Mouse (Mus musculus) lung, adult 2 months (tissue): Measurements from ENCODE around the gene Lcor. TPM values are rescaled to one million over a fixed set of nuclear protein-coding genes. Genes with fewer than 3 reads are reported as not detected.

Experiments
- DNase-seq: peaks from one replicate; pipeline ENCODE4 v3.0.0; 2022
- H3K4me1 ChIP-seq: fragments of 200-500 bp; 2 replicates; pipeline ENCODE4 v1.6.1; 2011; ENCODE audit warnings: low read length; ENCODE audit not compliant: control insufficient read depth, insufficient read depth
- H3K4me3 ChIP-seq: fragments of 200-500 bp; replicated peaks from 2 replicates; pipeline ENCODE3; 2011; ENCODE audit warnings: low read depth, mild to moderate bottlenecking, control low read depth, low read length; ENCODE audit errors: extremely low read depth
- CTCF ChIP-seq: fragments of 200-500 bp; IDR thresholded peaks from 2 replicates; pipeline ENCODE4 v1.5.1; 2011; ENCODE audit warnings: mild to moderate bottlenecking, low read length, control low read depth; ENCODE audit not compliant: insufficient read depth
- POLR2A ChIP-seq: fragments of 200-500 bp; IDR thresholded peaks from 2 replicates; pipeline ENCODE4 v1.6.1; 2011; ENCODE audit warnings: low read depth, mild to moderate bottlenecking, control low read depth, low read length, borderline replicate concordance; ENCODE audit errors: extremely low read depth
- WGBS: fragments of 180-500 bp; shearing (Covaris S2); methylation state at CpG from one replicate; pipeline ENCODE4 v1.1.7; 2018; 5-methylcytosine and 5-hydroxymethylcytosine counted together
- polyA plus RNA-seq: library from polyadenylated mRNA; depleted of rRNA; stranded (reverse); fragments of >200 nt; gene quantifications from 2 replicates; pipeline ENCODE4 v1.2.3, GENCODE M21; 2012

Gene Lcor
- polyA plus RNA-seq, 1 experiment = 3.3 TPM

- H3K4me1 ChIP-seq = no peaks in the 10 kb centered on the region
- TF ChIP-seq POLR2A (no peak), CTCF (no peak)
- no peak overlapping the region for H3K4me3 ChIP-seq
- no peak for DNase-seq
- WGBS = 42% methylated on average over 4 of the region's 4 CpGs
Measured at GRCm38 (mm10) chr19:41557491-41557890, 75.1 kb downstream of the Lcor start.

DNA sequence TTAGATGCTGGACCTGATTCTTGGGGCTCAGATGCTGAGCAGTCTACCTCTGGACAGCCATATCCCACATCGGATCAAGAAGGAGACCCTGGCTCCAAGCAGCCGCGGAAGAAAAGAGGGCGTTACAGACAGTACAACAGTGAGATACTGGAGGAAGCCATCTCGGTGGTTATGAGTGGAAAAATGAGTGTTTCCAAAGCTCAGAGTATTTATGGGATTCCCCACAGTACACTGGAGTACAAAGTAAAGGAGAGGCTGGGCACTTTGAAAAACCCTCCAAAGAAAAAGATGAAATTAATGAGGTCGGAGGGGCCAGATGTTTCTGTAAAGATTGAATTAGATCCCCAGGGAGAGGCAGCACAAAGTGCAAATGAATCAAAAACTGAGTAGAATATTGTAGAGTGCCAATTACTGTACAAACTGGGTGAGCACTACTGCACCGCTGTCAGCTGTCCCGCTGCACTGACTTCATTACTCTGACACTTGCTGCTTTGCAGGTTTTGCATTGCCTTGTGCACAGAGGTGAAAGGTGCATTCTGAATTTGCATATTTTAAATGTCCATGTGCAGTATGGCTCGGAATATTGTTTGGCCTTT lies 76.6 kb downstream of the Lcor start:
- Histone ChIP-seq H3K4me1 (no peaks in the 10 kb centered on the region), H3K4me3 (no peak overlapping the region)
- no peak for DNase-seq
- TF ChIP-seq CTCF (no peak), POLR2A (no peak)
- WGBS = 93% methylated on average over 9 of the region's 9 CpGs

DNA sequence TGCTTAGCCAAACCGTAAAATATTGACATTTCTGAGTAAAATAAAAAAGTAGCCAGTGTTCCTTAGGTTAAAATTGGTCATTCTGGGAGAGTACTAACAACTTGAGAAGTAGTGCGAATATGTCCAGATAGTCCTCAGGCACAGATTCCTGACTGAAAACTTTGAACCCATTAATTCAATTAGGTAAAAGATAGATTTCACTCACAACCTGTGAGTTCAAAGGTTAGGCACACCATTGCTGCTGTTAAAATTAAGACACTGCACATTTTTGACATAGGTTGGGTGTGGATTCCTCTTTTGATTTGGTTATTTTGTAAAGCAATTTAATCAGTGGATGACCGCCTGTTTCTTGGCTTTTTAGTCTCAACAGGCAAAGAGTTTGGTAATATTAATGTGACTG lies 78.4 kb downstream of the Lcor start:
- H3K4me3 ChIP-seq = no peak overlapping the region
- no peaks in the 10 kb centered on the region for H3K4me1 ChIP-seq
- 88% methylated on average over 3 of the region's 3 CpGs for WGBS
- TF ChIP-seq CTCF (no peak), POLR2A (no peak)
- DNase-seq = no peak

- no peak for DNase-seq
- WGBS = 32% methylated on average over 2 of the region's 2 CpGs
- Histone ChIP-seq H3K4me3 (no peak overlapping the region), H3K4me1 (no peaks in the 10 kb centered on the region; the same call in 1 of the 2 replicates)
- TF ChIP-seq POLR2A = no peak
- TF ChIP-seq CTCF = no peak
Measured at GRCm38 (mm10) chr19:41568791-41569190, 86.4 kb downstream of the Lcor start.

- H3K4me3 ChIP-seq = no peak overlapping the region
- TF ChIP-seq CTCF (no peak), POLR2A (no peak)
- DNase-seq = no peak
- H3K4me1 ChIP-seq = no peaks in the 10 kb centered on the region; the same call in 1 of the 2 replicates
- 85% methylated on average over 2 of the region's 2 CpGs for WGBS
Measured at GRCm38 (mm10) chr19:41573700-41574099, 91.3 kb downstream of the Lcor start.

DNA sequence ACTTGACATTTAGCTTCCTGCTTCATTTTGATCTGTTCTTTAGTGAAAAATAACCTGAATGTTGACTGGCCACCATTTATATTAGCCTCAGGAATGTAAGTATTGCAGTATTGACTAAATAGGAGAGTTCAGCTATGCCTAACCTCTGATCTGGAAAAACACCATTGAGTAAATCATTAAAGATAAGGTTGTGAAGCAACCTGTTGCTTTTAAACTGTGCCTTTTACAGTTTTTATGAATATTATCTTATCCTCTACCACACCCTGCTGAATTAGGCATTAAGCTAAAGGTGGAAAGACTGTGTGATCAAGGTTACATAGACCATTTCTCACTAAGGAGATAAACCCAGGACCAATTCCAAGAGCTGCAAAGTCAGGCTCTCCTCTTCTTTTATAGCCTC lies 95.1 kb downstream of the Lcor start:
- no peak overlapping the region for H3K4me3 ChIP-seq
- no peak for DNase-seq
- TF ChIP-seq POLR2A (no peak), CTCF (no peak)
- H3K4me1 ChIP-seq = no peaks in the 10 kb centered on the region

DNA sequence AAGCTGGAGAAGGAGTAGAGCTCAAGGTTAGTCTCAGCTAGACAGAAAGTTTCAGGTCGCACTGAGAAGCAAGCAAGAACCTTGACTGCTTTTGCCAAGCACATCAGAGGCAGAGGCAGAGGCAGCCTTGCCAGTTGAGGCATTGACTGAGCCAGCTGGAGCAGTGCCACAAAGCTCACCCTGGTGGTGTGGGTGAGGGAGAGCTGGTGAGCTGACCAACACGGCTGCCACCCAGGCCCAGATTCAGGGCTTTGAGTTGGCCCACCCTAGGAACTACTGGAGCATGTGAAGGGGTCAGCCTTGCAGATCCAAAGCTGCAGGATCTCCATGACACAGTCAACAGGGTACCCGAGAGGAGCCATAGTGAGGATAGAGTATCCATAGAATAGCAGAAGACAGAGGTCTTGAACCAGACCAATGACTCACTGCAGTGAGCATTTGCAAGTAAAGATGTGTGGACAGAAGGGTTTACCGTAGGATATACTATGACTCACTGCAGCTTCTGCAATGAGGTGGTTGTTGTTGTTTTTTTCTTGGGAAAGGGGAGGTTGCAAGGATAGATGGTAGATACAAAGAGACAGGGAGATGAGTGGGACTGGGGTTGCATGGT lies 97.0 kb downstream of the Lcor start:
- Histone ChIP-seq H3K4me1 (no peaks in the 10 kb centered on the region), H3K4me3 (no peak overlapping the region)
- 75% methylated on average over 4 of the region's 4 CpGs for WGBS
- DNase-seq = no peak
- TF ChIP-seq CTCF (no peak), POLR2A (no peak)

- no peak within 1 kb of the TSS for H3K4me3 ChIP-seq
- H3K4me1 ChIP-seq = no peaks in the 10 kb centered on the region
- no peak for TF ChIP-seq POLR2A
- no peak for TF ChIP-seq CTCF
- WGBS = 91% methylated on average over 23 of the region's 23 CpGs
- DNase-seq = no peak
Measured at GRCm38 (mm10) chr19:41581706-41582420, 99.4 kb downstream of the Lcor start, which contains the start of gene Gm340. Gm340 (plus strand) TSS chr19:41582370.

DNA sequence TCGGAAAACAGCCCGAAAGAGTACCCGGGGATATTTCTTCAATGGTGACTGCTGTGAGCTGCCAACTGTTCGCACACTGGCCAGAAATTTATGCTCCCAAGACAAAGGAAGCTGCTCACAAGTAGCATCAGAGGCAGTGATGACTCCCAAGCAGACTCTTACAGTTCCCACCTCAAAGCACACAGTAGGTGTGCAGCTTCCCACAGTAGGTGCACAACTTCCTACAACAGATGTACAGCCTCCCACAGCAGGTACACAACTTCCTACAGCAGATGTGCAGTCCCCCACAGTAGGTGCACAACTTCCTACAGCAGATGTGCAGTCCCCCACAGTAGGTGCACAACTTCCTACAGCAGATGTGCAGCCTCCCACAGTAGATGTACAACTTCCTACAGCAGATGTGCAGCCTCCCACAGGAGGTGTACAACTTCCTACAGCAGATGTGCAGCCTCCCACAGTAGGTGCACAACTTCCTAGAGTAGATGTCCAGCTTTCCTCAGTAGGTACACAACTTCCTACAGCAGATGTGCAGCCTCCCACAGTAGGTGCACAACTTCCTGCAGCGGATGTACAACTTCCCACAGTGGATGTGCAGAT lies 100.6 kb downstream of the Lcor start:
- Histone ChIP-seq H3K4me3 (no peak overlapping the region), H3K4me1 (no peaks in the 10 kb centered on the region)
- no peak for DNase-seq
- TF ChIP-seq POLR2A (no peak), CTCF (no peak)
- WGBS = 95% methylated on average over 5 of the region's 5 CpGs
